Mouse (Mus musculus) limb, embryonic 13.5 days (tissue): Measurements from ENCODE around the gene Dzip1. TPM values are rescaled to one million over a fixed set of nuclear protein-coding genes. Genes with fewer than 3 reads are reported as not detected.

Source experiments
- ATAC-seq: fragments of 200-750 bp; cut with Nextera tagmentation; 2 replicates; pipeline ENCODE4 v1.8.0; 2017; ENCODE audit warnings: low read depth, moderate number of reproducible peaks, moderate TSS enrichment; ENCODE audit not compliant: low FRiP score
- H3K27ac ChIP-seq: fragments of 300-500 bp; sonication (generic); 2 replicates; pipeline ENCODE4 v1.5.1; 2015; ENCODE audit warnings: inconsistent platforms, mild to moderate bottlenecking, moderate library complexity
- H3K27me3 ChIP-seq: fragments of 300-500 bp; sonication (generic); 2 replicates; pipeline ENCODE4 v1.6.1; 2015; ENCODE audit warnings: mild to moderate bottlenecking, inconsistent platforms
- H3K36me3 ChIP-seq: fragments of 300-500 bp; sonication (generic); 2 replicates; pipeline ENCODE4 v1.6.1; 2015; ENCODE audit warnings: inconsistent platforms, mild to moderate bottlenecking, moderate library complexity
- H3K4me1 ChIP-seq: fragments of 300-500 bp; sonication (generic); 2 replicates; pipeline ENCODE4 v1.6.1; 2015; ENCODE audit warnings: inconsistent platforms
- H3K4me2 ChIP-seq: fragments of 300-500 bp; sonication (generic); replicated peaks from 2 replicates; pipeline ENCODE4 v1.6.1; 2015; ENCODE audit warnings: inconsistent platforms, mild to moderate bottlenecking, moderate library complexity
- H3K4me3 ChIP-seq: fragments of 300-500 bp; sonication (generic); 2 replicates; pipeline ENCODE4 v1.5.1; 2015; ENCODE audit warnings: moderate library complexity, mild to moderate bottlenecking, inconsistent platforms
- H3K9ac ChIP-seq: fragments of 300-500 bp; sonication (generic); 2 replicates; pipeline ENCODE4 v1.6.1; 2015; ENCODE audit warnings: mild to moderate bottlenecking, inconsistent platforms
- H3K9me3 ChIP-seq: fragments of 300-500 bp; sonication (generic); 2 replicates; pipeline ENCODE4 v1.6.1; 2016; ENCODE audit warnings: inconsistent platforms
- WGBS: fragments of 180-500 bp; shearing (Covaris S2); methylation state at CpG from one replicate; pipeline ENCODE4 v1.1.7; 2015; 5-methylcytosine and 5-hydroxymethylcytosine counted together
- polyA plus RNA-seq: library from polyadenylated mRNA; unstranded; fragments of >200 nt; fragmentation: Nextera tagmentation; extraction: Ambion mirVana; gene quantifications from 2 replicates; pipeline ENCODE4 v1.2.1, GENCODE M21; 2015

Dzip1 gene
- polyA plus RNA-seq, 1 experiment from 2014 or later: 31.5 TPM

DNA sequence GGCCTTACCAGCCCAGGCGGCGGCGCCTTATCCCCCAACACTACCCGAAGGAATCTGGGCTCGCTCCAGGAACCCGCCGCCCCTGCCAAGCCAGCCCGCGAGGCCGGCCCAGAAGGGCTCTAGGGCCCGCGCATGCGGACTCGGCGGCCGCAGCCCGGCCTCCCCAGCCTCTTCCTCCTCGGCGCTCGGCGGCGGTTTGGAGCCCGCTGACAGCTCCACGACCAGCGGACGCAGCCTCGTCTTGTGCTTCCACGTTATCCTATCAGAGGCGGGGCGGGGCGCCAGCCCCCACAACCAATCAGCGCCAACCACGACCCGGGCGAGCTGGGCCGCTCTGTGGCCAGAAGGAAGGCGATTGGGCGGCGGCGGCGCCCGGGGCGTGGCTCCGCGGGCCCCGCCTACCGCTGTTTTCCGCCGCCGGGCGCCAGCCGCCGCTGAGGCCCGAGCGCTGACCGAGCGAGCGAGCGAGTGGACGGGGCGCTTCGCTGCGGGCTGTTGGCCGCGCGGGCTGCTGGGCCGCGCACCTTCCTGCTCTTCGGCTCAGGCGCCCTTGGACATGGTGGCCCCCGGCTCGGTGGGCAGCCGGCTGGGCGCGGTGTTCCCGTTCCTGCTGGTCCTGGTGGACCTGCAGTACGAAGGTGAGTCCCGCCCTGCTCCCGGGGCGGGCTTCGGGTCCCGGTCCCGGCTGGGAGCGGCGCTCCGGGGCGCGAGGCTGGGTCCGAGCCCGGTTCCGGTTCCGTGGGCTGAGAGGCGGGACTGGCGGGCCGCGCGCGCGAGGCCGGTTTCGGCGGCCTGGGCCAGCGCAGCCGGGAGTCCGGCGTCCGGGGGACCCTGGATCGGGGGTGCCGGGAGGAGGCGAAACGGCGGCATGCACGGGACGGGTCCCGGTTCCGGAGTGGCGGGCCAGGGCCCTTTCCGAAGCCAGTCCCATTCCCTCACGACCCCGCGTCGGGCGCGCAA lies 12.6 kb upstream of the Dzip1 start, which contains the start of gene Dnajc3:
Gene Dnajc3 (plus strand): TSS at position 444 of the 960 bp plus-strand sequence.
- H3K9me3 ChIP-seq: no peaks in the 10 kb centered on the region
- peak; percentile 100 for ATAC-seq
- no peaks in the 10 kb centered on the region for H3K27me3 ChIP-seq
- H3K9ac ChIP-seq: peak within 1 kb of the TSS; percentile 99
- H3K4me2 ChIP-seq: peak within 1 kb of the TSS; percentile 72
- peak within 1 kb of the TSS; percentile 92 for H3K27ac ChIP-seq
- peak within 1 kb of the TSS; percentile 99 for H3K4me3 ChIP-seq
- H3K4me1 ChIP-seq: peaks cover 32% of the 10 kb centered on the region
- WGBS: under 1% methylated on average over 109 of the region's 124 CpGs
- no peaks in the 10 kb centered on the region for H3K36me3 ChIP-seq

DNA sequence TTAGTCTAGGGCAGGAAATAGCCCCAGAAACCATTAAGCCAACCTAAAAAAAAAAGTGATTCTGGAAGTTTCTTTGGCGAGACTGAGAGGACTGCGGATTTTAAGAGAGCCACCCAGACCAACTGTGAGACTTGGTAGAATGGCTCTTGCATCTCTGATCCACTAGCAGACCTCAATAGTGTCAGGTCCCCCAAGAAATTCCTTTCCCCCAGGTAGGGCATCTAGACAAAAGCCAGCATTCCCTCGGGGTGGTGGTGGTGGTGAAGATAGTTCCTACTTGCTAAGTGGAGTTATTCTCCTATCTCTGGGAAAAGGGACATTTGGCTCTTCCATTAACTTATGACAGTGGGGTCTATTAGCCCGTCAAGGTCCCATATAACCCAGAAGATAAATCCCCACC lies 11.7 kb upstream of the Dzip1 start:
- Histone ChIP-seq H3K4me2 (peak overlapping the region; percentile 72), H3K27me3 (no peaks in the 10 kb centered on the region), H3K27ac (peak overlapping the region; percentile 85; the same call in 1 of the 2 replicates), H3K9ac (peak overlapping the region; percentile 70), H3K9me3 (no peaks in the 10 kb centered on the region), H3K4me1 (peaks cover 28% of the 10 kb centered on the region), H3K36me3 (no peaks in the 10 kb centered on the region), H3K4me3 (peak overlapping the region; percentile 99)
- WGBS: 32% methylated on average over 4 of the region's 4 CpGs
- ATAC-seq: no peak

DNA sequence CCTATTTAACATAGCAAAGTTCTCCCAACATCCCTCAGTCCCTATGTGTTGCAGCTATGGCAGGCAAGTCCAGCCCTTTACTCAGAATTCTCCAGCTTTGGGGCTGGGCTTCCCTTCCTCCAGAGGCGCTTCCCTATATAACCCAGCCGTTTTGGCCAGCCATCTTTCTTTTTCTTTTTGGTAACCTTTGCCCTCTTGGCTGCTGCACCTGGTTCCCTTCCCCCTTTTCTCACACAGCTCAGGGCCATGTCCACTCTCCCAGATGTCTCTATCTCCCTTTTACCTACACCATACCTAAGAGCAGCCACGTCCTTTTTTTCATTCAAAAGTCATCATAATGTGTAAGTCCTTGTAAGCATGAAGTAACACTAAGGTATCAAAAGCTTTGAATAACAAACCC lies 11.0 kb upstream of the Dzip1 start:
- Histone ChIP-seq H3K9ac (no peak overlapping the region), H3K4me2 (no peak overlapping the region), H3K4me3 (no peak overlapping the region), H3K9me3 (no peaks in the 10 kb centered on the region), H3K36me3 (no peaks in the 10 kb centered on the region), H3K4me1 (peaks cover 25% of the 10 kb centered on the region), H3K27ac (no peak overlapping the region), H3K27me3 (no peaks in the 10 kb centered on the region)
- 61% methylated on average over 3 of the region's 3 CpGs for WGBS
- no peak for ATAC-seq

DNA sequence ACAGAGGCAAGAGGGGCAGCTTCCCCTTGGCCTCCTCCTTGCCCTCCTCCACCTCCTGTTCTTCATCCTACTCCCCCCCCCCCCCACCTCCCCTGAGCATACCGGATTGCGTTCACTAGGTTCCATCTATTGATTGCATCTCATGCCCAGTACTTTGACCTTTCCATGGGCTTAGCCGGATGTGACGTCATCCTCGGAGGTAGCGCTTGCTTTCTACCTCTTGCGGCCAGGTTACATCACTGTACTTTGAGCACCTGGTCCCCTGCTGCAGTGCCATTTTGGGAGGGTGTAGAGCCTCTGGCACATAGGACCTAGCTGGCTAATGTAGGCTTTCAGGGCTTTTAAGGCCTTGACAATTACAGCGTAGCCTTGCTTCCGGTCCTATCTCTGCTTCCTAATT lies 9.4 kb upstream of the Dzip1 start:
- ATAC-seq: no peak
- WGBS: 92% methylated on average over 9 of the region's 9 CpGs
- Histone ChIP-seq H3K27ac (no peak overlapping the region), H3K27me3 (no peaks in the 10 kb centered on the region), H3K9ac (no peak overlapping the region), H3K4me2 (no peak overlapping the region), H3K4me1 (peaks cover 17% of the 10 kb centered on the region), H3K4me3 (no peak overlapping the region), H3K9me3 (no peaks in the 10 kb centered on the region), H3K36me3 (no peaks in the 10 kb centered on the region)

DNA sequence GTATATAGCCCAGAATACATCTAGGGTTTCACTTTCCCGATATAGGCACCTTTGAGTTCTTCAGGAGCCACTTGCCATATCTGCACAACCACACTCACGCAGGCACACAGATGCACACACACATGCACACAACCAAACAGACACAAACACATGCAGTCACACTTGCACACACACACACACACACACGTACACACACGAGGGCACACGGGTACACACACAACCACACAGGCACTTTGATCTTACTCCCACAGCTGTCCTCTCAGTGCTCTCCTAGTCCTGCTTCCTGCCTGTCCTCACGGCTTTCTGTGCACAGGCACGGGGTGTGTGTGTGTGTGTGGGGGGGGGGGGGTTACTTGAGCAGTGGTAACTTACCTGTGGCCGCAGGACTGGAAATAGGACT lies 7.7 kb upstream of the Dzip1 start:
- no peak overlapping the region for H3K9ac ChIP-seq
- no peak for ATAC-seq
- H3K36me3 ChIP-seq: no peaks in the 10 kb centered on the region
- peaks cover 6% of the 10 kb centered on the region; the same call in 1 of the 2 replicates for H3K4me1 ChIP-seq
- WGBS: 62% methylated on average over 8 of the region's 8 CpGs
- H3K27me3 ChIP-seq: no peaks in the 10 kb centered on the region
- H3K27ac ChIP-seq: no peak overlapping the region
- H3K9me3 ChIP-seq: no peaks in the 10 kb centered on the region
- no peak overlapping the region for H3K4me2 ChIP-seq
- no peak overlapping the region for H3K4me3 ChIP-seq

DNA sequence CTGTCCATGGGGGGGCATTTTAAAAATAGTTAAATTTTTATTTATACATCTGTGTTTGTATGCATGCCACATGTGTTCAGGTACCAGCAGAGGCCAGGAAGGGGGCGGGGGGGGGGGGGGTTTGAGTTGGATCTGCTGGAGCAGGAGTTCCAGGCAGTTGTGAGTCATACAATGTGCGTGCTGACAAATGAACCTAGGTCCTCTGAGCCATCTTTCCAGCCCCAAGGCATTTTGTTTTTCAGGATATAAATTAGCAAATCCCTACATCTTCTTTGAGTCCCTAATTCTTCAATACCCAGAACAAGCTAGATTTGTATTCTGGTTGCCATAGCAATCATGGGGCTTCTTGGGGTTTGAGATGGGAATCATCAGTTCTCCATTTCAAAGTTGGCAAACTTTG lies 5.9 kb upstream of the Dzip1 start:
- Histone ChIP-seq H3K9ac (no peak overlapping the region), H3K4me3 (no peak overlapping the region), H3K27me3 (no peaks in the 10 kb centered on the region), H3K36me3 (no peaks in the 10 kb centered on the region), H3K27ac (no peak overlapping the region), H3K4me2 (no peak overlapping the region), H3K9me3 (no peaks in the 10 kb centered on the region), H3K4me1 (no peaks in the 10 kb centered on the region)
- 68% methylated on average over 2 of the region's 2 CpGs for WGBS
- no peak for ATAC-seq

DNA sequence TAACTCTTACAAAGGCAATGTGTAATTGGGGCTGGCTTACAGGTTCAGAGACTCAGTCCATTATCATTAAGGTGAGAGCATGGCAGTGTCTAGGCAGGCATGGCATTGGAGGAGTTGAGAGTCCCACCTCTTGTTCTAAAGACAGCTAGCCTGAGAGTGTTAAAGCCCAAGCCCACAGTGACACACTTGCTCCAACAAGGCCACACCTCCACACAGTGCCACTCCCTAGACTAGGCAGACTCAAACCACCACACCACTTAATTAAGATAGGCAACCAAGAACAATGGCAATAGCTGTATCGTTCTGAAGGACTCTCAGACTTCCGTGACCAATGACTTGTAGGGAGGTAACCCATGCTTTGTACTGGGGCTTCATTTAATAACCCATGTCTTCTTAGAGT lies 5.5 kb upstream of the Dzip1 start:
- no peaks in the 10 kb centered on the region for H3K9me3 ChIP-seq
- WGBS: 85% methylated on average over 2 of the region's 2 CpGs
- H3K36me3 ChIP-seq: no peaks in the 10 kb centered on the region
- no peak overlapping the region for H3K27ac ChIP-seq
- H3K27me3 ChIP-seq: no peaks in the 10 kb centered on the region
- H3K4me1 ChIP-seq: peaks cover 3% of the 10 kb centered on the region
- ATAC-seq: no peak
- H3K4me3 ChIP-seq: no peak overlapping the region
- H3K9ac ChIP-seq: no peak overlapping the region
- no peak overlapping the region for H3K4me2 ChIP-seq

DNA sequence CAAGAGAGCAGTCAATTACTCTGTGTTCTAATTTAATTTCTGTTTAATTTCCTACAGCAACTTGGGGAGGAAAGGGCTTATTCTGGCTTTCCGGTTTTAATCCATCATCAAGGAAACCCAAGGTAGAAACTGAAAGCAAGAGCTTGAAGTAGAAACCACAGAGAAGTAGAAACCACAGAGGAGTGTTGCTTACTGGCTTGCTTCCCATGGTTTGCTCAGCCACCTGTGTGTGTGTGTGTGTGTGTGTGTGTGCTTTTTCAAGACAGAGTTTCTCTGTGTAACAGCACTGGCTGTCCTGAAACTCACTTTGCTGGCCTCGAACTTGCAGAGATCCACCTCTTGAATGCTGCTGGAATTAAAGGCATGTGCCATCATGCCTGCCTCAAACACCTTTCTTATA lies 4.5 kb upstream of the Dzip1 start:
- H3K4me3 ChIP-seq: no peak overlapping the region

DNA sequence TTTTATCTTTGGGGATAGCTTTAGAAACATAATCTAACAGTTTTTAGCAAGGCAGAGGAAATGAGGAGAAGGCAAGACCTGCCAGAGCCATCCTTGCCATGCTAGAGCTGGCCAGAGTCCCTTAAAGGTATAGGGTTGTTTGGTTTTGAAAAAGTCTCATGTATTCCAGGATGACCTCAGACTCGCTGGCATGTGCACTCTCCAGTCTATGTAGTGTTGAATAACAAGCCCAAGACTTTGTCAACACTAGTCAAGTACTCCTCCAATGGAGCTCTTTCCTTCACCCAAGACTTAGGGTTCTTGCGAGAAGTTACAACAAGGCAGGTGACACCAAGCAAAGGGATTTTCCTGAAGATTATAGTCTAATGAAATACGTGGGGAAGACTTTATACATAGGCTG lies 3.3 kb upstream of the Dzip1 start:
- ATAC-seq: no peak
- Histone ChIP-seq H3K36me3 (no peaks in the 10 kb centered on the region), H3K27me3 (no peaks in the 10 kb centered on the region), H3K4me1 (peaks cover 15% of the 10 kb centered on the region), H3K4me2 (no peak overlapping the region), H3K9ac (no peak overlapping the region), H3K9me3 (no peaks in the 10 kb centered on the region), H3K27ac (no peak overlapping the region), H3K4me3 (no peak overlapping the region)
- whole genome bisulfite sequencing: 84% methylated on average over 3 of the region's 3 CpGs

More for the DNA sequence above, 4.5 kb upstream of the Dzip1 start:
- no peaks in the 10 kb centered on the region for H3K27me3 ChIP-seq
- H3K4me2 ChIP-seq: no peak overlapping the region
- no peak overlapping the region for H3K27ac ChIP-seq
- no peak overlapping the region for H3K9ac ChIP-seq
- H3K4me1 ChIP-seq: peaks cover 6% of the 10 kb centered on the region
- 82% methylated on average over 2 of the region's 2 CpGs for WGBS
- ATAC-seq: no peak
- H3K36me3 ChIP-seq: no peaks in the 10 kb centered on the region
- no peaks in the 10 kb centered on the region for H3K9me3 ChIP-seq

DNA sequence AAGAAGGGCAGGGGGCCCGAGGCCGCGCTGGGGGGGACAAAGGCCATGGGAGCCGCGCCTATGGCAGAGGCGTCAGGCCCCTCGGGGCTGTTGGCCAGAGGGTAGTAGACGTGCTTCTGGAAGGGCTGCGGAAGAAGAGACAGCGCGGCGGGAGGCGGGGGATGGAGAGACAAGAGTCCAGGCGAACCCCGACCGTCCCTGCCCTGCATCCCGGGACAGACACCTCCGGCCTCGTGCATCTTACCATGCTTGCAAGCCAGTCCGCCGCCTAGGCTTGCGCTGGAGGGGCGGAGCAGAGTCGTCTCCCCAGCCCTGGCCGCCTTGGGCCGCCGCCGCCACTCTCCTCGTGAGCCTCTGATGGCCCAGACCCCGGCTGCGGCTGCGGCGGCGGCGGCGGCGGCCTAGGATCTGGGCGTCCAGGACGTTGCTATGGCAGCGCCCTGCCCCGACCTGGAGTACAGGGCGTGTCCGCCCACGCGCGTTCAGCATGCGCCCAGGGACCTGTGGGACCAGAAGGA lies 2.5 kb downstream of the Dzip1 start:
- peaks cover 36% of the 10 kb centered on the region for H3K36me3 ChIP-seq

DNA sequence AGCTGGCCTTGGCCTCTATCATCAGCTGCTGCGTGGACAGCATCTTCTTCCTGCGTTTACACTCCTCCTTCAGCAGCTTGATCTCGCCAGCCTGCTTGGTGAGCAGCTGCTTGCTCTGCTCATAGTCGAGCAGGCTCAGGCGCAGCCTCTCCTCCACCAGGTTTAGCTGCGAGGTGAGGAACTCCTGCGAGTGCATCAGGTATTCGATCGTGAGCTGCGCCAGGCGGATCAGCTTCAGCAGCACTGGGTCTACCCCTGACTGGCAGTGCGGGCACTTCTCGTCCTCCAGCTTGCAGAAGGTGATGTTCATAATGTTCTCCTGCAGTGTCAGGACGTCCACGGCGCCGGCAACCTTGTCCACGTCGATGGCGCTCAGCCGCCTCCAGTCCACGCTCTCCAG lies 3.0 kb downstream of the Dzip1 start:
- 18% methylated on average over 22 of the region's 22 CpGs for WGBS
- Histone ChIP-seq H3K9ac (peak overlapping the region; percentile 65), H3K27ac (no peak overlapping the region), H3K4me3 (peak overlapping the region; percentile 75), H3K4me1 (peaks cover 43% of the 10 kb centered on the region), H3K4me2 (peak overlapping the region; percentile 90), H3K27me3 (peaks cover 13% of the 10 kb centered on the region), H3K9me3 (no peaks in the 10 kb centered on the region), H3K36me3 (peaks cover 40% of the 10 kb centered on the region)
- no peak for ATAC-seq

More for the DNA sequence above, 2.5 kb downstream of the Dzip1 start:
- Histone ChIP-seq H3K4me1 (peaks cover 43% of the 10 kb centered on the region), H3K4me3 (peak overlapping the region; percentile 75), H3K27me3 (peaks cover 13% of the 10 kb centered on the region), H3K4me2 (peak overlapping the region; percentile 90), H3K9ac (peak overlapping the region; percentile 65), H3K27ac (no peak overlapping the region), H3K9me3 (no peaks in the 10 kb centered on the region)
- 2% methylated on average over 47 of the region's 47 CpGs for WGBS
- ATAC-seq: no peak

DNA sequence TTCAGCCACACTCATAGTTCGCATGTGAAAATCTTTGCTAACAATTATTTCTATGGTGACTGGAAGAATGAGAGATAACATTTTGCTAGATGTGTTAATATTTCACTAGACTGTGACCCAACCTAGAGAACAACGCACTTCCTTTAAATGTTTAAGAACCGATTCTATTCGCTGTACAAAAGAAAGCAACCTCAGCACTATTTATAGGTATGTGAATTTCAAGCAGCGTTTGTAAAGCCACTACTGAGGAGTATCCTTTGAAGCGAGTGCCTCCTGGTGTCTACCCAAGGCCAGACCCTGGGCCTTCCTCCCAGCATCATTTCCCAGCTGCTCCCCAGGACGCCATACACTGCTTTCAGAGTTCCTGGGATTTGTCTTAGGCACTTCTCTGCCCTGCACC lies 4.6 kb downstream of the Dzip1 start:
- Histone ChIP-seq H3K9me3 (no peaks in the 10 kb centered on the region), H3K4me1 (peaks cover 39% of the 10 kb centered on the region), H3K4me2 (no peak overlapping the region), H3K4me3 (no peak overlapping the region), H3K9ac (no peak overlapping the region; the same call in 1 of the 2 replicates), H3K27me3 (peaks cover 13% of the 10 kb centered on the region), H3K27ac (no peak overlapping the region), H3K36me3 (peaks cover 51% of the 10 kb centered on the region)
- no peak for ATAC-seq
- WGBS: 65% methylated on average over 7 of the region's 7 CpGs
